Mouse (Mus musculus): ENCODE data around the gene Edc4.

Gene Edc4

GRCm38 (mm10) chr8:105874301-105874700 lies 6.4 kb upstream of the Edc4 start:
- no peak for DNase-seq (ENCODE audit: low read depth)

- no peak for DNase-seq (ENCODE audit: low read depth)
Observed at GRCm38 (mm10) chr8:105889756-105890465, 9.2 kb downstream of the Edc4 start.

GRCm38 (mm10) chr8:105890870-105891269 lies 10.2 kb downstream of the Edc4 start:
- DNase-seq (ENCODE audit: low read depth) = no peak

- peak; percentile 58 for DNase-seq (ENCODE audit: low read depth)
Observed at GRCm38 (mm10) chr8:105892432-105892831, 11.8 kb downstream of the Edc4 start.

GRCm38 (mm10) chr8:105893339-105893738 lies 12.7 kb downstream of the Edc4 start, which contains the start of gene Nrn1l:
Gene Nrn1l, plus strand, starts transcription at chr8:105893567.
- DNase-seq (ENCODE audit: low read depth) = peak; percentile 25

- DNase-seq (ENCODE audit: low read depth) = no peak
Observed at GRCm38 (mm10) chr8:105897801-105898480, 17.3 kb downstream of the Edc4 start.

- DNase-seq (ENCODE audit: low read depth) = peak; percentile 96
Observed at GRCm38 (mm10) chr8:105900180-105900940, 19.7 kb downstream of the Edc4 start, which contains the start of gene Pskh1. Gene Pskh1, plus strand, starts transcription at chr8:105900441.

- DNase-seq (ENCODE audit: low read depth) = peak; percentile 81
Observed at GRCm38 (mm10) chr8:105900941-105901616, 20.4 kb downstream of the Edc4 start.

- peak; percentile 17 for DNase-seq (ENCODE audit: low read depth)
Observed at GRCm38 (mm10) chr8:105919390-105919789, 38.7 kb downstream of the Edc4 start.

GRCm38 (mm10) chr8:105925123-105925522 lies 44.4 kb downstream of the Edc4 start:
- no peak for DNase-seq (ENCODE audit: low read depth)

- DNase-seq (ENCODE audit: low read depth) = peak; percentile 91
Observed at GRCm38 (mm10) chr8:105930602-105931001, 49.9 kb downstream of the Edc4 start.

- no peak for DNase-seq (ENCODE audit: low read depth)
Observed at GRCm38 (mm10) chr8:105931271-105931670, 50.6 kb downstream of the Edc4 start.

- DNase-seq (ENCODE audit: low read depth) = no peak
Observed at GRCm38 (mm10) chr8:105932525-105932924, 51.8 kb downstream of the Edc4 start.

GRCm38 (mm10) chr8:105933762-105934161 lies 53.1 kb downstream of the Edc4 start, which contains the start of gene Ctrl:
Gene Ctrl, minus strand, starts transcription at chr8:105933862.
- DNase-seq (ENCODE audit: low read depth) = no peak

GRCm38 (mm10) chr8:105935105-105935504 lies 54.4 kb downstream of the Edc4 start:
- no peak for DNase-seq (ENCODE audit: low read depth)

- peak; percentile 7 for DNase-seq (ENCODE audit: low read depth)
Observed at GRCm38 (mm10) chr8:105935863-105936603, 55.4 kb downstream of the Edc4 start.

GRCm38 (mm10) chr8:105936866-105937475 lies 56.3 kb downstream of the Edc4 start:
- peak; percentile 86 for DNase-seq (ENCODE audit: low read depth)

- DNase-seq (ENCODE audit: low read depth) = peak; percentile 89
Observed at GRCm38 (mm10) chr8:105937496-105938305, 57.0 kb downstream of the Edc4 start.

- DNase-seq (ENCODE audit: low read depth) = no peak
Observed at GRCm38 (mm10) chr8:105938306-105938669, 57.6 kb downstream of the Edc4 start, which contains the start of gene Psmb10. Gene Psmb10, minus strand, starts transcription at chr8:105938444.

GRCm38 (mm10) chr8:105942026-105942425 lies 61.3 kb downstream of the Edc4 start:
- DNase-seq (ENCODE audit: low read depth) = no peak
